Mouse (Mus musculus): ENCODE data around the gene Aig1.

The Aig1 gene

GRCm38 (mm10) chr10:13850071-13850470 is 18.7 kb downstream of the Aig1 start:
- no peak for DNase-seq (ENCODE audit: low spot score in 2 of 2)

- DNase-seq (ENCODE audit: low spot score in 2 of 2), result no peak
These were observed 19.6 kb downstream of the Aig1 start for GRCm38 (mm10) chr10:13849205-13849604.

- no peak for DNase-seq (ENCODE audit: low spot score in 2 of 2)
These were observed 23.9 kb downstream of the Aig1 start for GRCm38 (mm10) chr10:13844864-13845263.

DNA sequence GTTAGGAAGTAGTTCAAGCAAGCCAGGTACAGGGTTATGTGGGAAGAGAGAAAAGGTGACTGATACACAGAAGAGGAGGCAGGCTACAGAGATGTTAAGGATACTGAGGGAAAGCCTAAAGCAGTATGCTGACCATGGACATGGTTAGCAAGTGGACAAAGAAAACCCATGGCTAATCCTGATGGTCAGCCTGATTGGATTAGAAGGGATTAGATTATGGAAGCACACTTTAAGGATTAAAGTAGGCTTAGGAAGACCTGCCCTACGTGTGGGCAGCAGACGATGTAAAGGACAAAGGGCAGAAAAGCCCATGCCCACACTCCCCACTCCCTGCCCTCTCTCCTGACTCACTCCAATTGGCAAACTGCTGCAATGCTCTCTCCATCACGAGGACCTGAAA is 25.0 kb downstream of the Aig1 start:
- no peak for DNase-seq (ENCODE audit: low spot score in 2 of 2)

DNA sequence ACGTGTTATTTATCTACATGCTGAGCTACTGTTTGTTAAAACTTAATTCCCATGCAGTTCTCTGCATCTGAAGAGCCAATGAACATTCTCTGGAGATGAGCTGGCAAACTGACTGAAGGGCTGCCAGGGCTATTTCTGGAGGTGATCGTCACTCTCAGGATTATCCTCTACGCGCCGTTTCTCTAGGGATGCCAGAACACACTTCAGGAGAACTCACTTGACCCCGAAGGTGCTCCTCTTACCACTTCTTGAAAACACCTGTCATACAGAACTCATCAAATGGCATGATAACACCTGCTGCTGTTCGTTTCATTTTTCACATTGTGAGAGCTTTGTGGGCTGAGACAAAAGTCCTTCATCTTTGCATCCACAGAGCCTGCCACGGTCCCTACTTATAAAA is 25.9 kb downstream of the Aig1 start:
- no peak for DNase-seq (ENCODE audit: low spot score in 2 of 2)

DNA sequence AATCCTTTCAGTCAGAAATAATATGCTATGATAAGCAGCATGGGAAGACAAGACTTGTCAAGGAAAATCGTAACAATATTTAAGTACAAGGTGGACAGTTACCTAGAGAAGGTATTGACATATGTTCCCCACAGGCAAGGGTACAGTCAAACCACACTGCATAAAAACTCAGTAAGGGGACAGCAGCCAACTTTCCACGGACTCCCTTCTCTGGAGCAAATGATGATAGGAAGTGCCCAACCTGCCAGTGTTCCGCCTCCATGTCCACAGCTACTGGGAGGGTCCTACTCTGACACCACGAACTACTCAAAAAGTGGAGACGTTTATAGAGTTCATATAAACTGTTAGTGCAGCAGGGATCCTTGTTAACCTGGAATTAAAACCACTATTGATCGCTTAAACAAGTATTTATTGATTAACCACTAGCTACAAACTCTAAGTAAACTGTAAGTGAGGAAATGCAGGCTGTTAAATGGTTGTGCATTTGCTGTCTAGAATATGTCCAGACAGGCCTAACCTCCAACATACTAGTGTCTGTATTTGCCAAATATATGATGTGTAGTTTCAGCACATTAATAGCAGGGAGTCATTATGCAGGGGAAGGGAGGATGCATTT is 30.2 kb downstream of the Aig1 start:
- no peak for DNase-seq (ENCODE audit: low spot score in 2 of 2)

- DNase-seq (ENCODE audit: low spot score in 2 of 2), result no peak
These were observed 30.9 kb downstream of the Aig1 start for GRCm38 (mm10) chr10:13837709-13838456.

DNA sequence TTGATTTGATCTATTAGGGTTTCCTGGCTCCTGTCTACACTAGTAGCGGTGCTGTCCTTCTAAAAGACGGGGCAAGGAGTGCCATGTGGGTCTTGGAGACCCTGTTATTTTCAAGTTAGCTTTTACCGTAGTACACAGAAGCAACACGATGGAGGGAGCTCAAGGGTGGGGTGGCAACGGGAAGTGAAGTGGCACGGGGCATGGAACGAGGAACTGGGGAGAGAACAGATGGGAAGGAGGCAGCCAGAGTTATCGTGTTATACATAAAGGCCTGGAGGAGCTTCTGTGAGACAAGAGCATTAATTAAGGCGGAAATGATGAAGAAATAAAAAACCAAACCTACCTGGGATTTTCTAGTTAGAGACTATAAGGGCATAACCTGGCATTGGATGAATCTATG is 31.8 kb downstream of the Aig1 start:
- no peak for DNase-seq (ENCODE audit: low spot score in 2 of 2)

- DNase-seq (ENCODE audit: low spot score in 2 of 2), result no peak
These were observed 32.9 kb downstream of the Aig1 start for GRCm38 (mm10) chr10:13835737-13836475.

- DNase-seq (ENCODE audit: low spot score in 2 of 2), result no peak
These were observed 34.7 kb downstream of the Aig1 start for GRCm38 (mm10) chr10:13834056-13834455.

DNA sequence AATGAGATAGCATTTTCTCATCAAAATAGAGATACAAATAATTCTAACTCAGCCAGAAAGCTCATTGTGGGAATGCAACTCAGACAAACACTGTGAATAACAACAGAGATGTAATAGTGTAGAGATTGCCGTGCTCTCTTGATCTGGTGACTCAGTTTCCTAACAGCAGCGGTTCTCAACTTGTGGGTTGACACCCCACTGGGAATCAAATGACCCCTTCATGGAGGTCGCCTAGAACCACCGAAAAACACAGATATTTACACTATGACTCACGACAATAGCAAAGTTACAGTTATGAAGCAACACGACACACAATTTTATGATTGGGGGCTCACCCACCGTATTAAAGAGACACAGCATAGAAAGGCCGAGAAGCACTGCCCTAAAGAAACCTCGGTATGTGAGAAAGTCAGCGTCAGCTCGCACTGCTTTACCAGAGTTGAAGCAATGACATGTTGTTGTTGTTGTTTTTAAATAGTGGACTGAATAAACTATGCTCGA is 35.7 kb downstream of the Aig1 start:
- no peak for DNase-seq (ENCODE audit: low spot score in 2 of 2)

DNA sequence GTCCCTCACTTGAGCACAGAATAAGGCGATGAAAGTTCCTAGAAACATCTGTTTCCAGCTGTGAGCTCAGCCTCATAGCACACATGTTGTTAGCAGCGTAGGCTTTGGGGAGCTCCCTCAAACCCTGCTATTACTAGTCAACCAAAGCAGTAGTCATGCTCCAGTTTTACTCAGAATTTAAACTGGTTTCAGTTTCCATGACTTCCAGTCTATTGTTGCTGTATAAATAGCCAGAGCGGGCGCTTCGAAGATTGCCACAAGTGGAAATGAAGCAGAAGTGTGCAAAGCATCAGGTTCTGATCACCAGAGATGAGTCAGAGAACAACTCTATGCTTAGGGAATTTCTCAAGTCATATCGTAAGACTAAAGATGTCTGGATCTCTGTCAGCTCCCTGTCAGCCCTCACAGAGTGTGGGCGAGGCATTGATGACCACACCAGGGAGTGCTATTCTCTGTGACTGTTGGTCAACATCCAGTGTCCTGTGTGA is 36.2 kb downstream of the Aig1 start:
- no peak for DNase-seq (ENCODE audit: low spot score in 2 of 2)

- DNase-seq (ENCODE audit: low spot score in 2 of 2), result no peak
These were observed 41.6 kb downstream of the Aig1 start for GRCm38 (mm10) chr10:13827150-13827549.

DNA sequence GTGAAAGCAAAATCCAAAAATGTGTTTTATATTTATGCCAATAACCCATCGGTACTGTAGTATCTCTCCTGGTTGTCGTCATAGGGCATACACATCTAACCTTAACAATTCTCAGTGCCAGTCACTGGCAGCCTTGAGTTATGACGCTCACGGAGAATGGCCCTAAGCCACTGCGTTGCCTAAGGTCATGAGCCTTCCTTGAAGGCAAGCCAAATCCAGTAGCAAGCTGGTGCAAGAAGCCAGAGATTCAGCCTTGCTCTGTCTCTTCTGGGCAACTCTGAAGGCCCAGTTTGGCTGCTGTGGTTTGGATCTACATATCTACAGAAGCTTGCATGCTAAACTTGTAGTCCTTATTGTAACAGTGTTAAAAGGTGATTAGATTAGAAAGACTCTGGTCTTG is 55.2 kb downstream of the Aig1 start:
- no peak for DNase-seq (ENCODE audit: low spot score in 2 of 2)

DNA sequence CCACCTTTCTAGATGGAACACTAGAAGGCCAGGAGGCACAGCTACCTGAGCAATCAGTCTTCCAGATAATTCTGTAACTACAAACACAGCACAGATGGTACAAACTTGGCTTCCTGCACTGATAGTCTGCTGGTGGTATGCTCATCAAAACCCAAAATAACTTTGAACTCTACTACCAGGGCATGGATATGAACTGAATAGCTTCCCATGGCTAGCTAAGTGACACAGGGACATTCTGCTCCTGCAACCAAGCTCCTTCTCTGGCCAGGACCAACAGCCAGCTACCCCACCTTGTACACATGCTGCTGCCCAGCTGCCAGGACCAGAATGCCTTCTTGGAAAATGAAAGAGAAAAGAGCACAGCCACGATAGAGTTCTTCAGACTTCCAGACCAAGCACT is 60.5 kb downstream of the Aig1 start:
- no peak for DNase-seq (ENCODE audit: low spot score in 2 of 2)

GRCm38 (mm10) chr10:13806806-13807205 is 62.0 kb downstream of the Aig1 start:
- DNase-seq (ENCODE audit: low spot score in 2 of 2), result no peak

- DNase-seq (ENCODE audit: low spot score in 2 of 2), result no peak
These were observed 67.5 kb downstream of the Aig1 start for GRCm38 (mm10) chr10:13801296-13801695.

GRCm38 (mm10) chr10:13793458-13793857 is 75.3 kb downstream of the Aig1 start:
- DNase-seq (ENCODE audit: low spot score in 2 of 2), result no peak

DNA sequence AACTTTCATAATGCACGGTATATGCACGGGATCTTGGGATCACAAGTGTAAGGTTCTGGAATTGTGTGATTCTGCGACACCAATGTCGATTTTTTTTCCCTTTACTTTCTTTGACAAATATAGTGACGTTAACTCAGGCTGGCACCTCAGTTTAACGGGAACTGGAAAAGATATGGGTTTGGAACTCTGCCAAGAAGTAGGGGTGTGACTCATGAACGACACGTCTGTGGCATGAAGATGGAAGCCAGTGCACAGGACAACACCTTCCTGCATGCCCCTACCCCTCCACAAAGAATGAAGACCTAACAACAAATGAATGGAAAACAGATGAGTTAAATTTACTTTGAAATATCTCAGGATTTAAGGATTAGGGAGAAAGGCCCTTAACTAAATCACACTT is 76.0 kb downstream of the Aig1 start:
- no peak for DNase-seq (ENCODE audit: low spot score in 2 of 2)

DNA sequence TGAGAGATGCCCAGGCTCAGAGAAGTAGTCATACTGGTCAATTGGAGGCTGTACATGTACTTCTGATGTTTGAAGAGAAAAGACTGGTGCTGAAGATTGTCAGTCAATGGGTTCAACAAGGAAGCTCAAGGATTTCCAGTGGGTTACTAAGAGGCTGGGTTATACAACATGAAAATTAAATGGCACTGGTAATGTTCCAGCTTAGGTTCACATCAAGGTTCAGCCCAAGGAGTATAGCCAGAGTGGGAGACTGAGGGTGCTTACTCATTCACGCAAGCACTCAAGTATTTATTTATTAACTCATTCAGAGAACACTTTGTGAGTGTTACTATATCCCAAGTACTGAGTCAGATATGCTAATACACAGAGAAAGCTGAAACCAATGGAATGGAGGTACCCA is 79.2 kb downstream of the Aig1 start:
- no peak for DNase-seq (ENCODE audit: low spot score in 2 of 2)

DNA sequence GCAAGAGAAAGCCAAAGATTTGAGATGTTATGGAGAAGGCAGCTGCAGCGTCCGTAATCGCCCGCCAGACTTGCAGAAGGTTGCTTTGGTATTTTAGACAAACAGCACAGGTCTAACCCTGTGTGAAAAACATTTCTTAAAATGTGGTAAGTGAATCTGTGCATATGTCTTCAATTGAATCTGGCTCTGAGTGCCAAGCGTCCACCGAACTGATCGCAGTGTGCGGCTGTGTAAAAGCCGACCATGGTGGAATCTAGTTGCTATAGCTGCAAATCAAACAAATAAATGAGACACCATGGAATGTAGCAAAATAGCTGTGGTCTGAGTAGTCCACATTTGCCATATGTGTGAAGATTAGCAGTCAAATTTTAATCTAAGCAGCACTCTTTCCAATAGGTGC is 80.7 kb downstream of the Aig1 start:
- DNase-seq (ENCODE audit: low spot score in 2 of 2), result no peak

GRCm38 (mm10) chr10:13782774-13783173 is 86.0 kb downstream of the Aig1 start:
- no peak for DNase-seq (ENCODE audit: low spot score in 2 of 2)

All from spleen, postnatal 14 days (tissue).